Mouse (Mus musculus): ENCODE measurements around the gene Mgat5b. TPM values are rescaled to one million over a fixed set of nuclear protein-coding genes. Genes with fewer than 3 reads are reported as not detected.

The Mgat5b gene
- total RNA-seq, 1 experiment: 7.1 TPM

GRCm38 (mm10) chr11:116873987-116874386 is 44.7 kb upstream of the Mgat5b start:
- Histone ChIP-seq H3K27ac (ENCODE audit: insufficient read depth, low read depth, low read length, poor library complexity, severe bottlenecking) (no peak overlapping the region), H3K9ac (ENCODE audit: insufficient read depth, low read depth, low read length, poor library complexity, severe bottlenecking) (no peak overlapping the region), H3K4me1 (ENCODE audit: control insufficient read depth in 2 of 2, insufficient read depth in 2 of 2, low read length in 2 of 2, poor library complexity in 1 of 2) (peaks cover 0 to 2% of the 10 kb centered on the region in 2 experiments; a peak in 1 of 4 replicates), H3K36me3 (ENCODE audit: control insufficient read depth, insufficient read depth, low read length, poor library complexity, severe bottlenecking) (peaks cover 4% of the 10 kb centered on the region; the same call in 1 of the 2 replicates), H3K4me3 (ENCODE audit: insufficient read depth in 1 of 2, low read depth in 1 of 2, low read length in 2 of 2, poor library complexity in 1 of 2, severe bottlenecking in 1 of 2) (no peak overlapping the region), H3K9me3 (ENCODE audit: control insufficient read depth, insufficient read depth, low read depth, low read length) (no peaks in the 10 kb centered on the region)
- no peak for TF ChIP-seq ZC3H11A (IDR thresholded peaks at IDR 0.05; ENCODE audit: borderline replicate concordance, low read depth, low read length)
- TF ChIP-seq ZNF384 (IDR thresholded peaks at IDR 0.05; ENCODE audit: low read depth, low read length): no peak
- no peak for TF ChIP-seq CHD2 (IDR thresholded peaks at IDR 0.05; ENCODE audit: low read depth, low read length)
- no peak for TF ChIP-seq HCFC1 (IDR thresholded peaks at IDR 0.05; ENCODE audit: borderline replicate concordance, insufficient read depth, low read length)
- TF ChIP-seq MAFK (IDR thresholded peaks at IDR 0.05; ENCODE audit: insufficient read depth, low read depth, low read length): no peak
- in situ Hi-C loops (cut with MboI; ENCODE audit: low sequenced_read_pairs in 2 of 2, unreplicated experiment in 2 of 2): no loop called here
- no peak for DNase-seq (ENCODE audit: low read depth, low spot score)

- Histone ChIP-seq H3K27ac (ENCODE audit: insufficient read depth, low read depth, low read length, poor library complexity, severe bottlenecking) (no peak overlapping the region), H3K9ac (ENCODE audit: insufficient read depth, low read depth, low read length, poor library complexity, severe bottlenecking) (no peak overlapping the region), H3K4me1 (ENCODE audit: control insufficient read depth in 2 of 2, insufficient read depth in 2 of 2, low read length in 2 of 2, poor library complexity in 1 of 2) (peaks cover 0 to 12% of the 10 kb centered on the region in 2 experiments; a peak in 2 of 4 replicates), H3K9me3 (ENCODE audit: control insufficient read depth, insufficient read depth, low read depth, low read length) (no peaks in the 10 kb centered on the region), H3K36me3 (ENCODE audit: control insufficient read depth, insufficient read depth, low read length, poor library complexity, severe bottlenecking) (peaks cover 4% of the 10 kb centered on the region; the same call in 1 of the 2 replicates), H3K4me3 (ENCODE audit: insufficient read depth in 1 of 2, low read depth in 1 of 2, low read length in 2 of 2, poor library complexity in 1 of 2, severe bottlenecking in 1 of 2) (no peak overlapping the region)
- TF ChIP-seq HCFC1 (IDR thresholded peaks at IDR 0.05; ENCODE audit: borderline replicate concordance, insufficient read depth, low read length) (no peak), ZNF384 (IDR thresholded peaks at IDR 0.05; ENCODE audit: low read depth, low read length) (no peak), ZC3H11A (IDR thresholded peaks at IDR 0.05; ENCODE audit: borderline replicate concordance, low read depth, low read length) (no peak), MAFK (IDR thresholded peaks at IDR 0.05; ENCODE audit: insufficient read depth, low read depth, low read length) (no peak), CHD2 (IDR thresholded peaks at IDR 0.05; ENCODE audit: low read depth, low read length) (no peak)
- DNase-seq (ENCODE audit: low read depth, low spot score): no peak
- in situ Hi-C loops (cut with MboI; ENCODE audit: low sequenced_read_pairs in 2 of 2, unreplicated experiment in 2 of 2): no loop called here
Measured at GRCm38 (mm10) chr11:116878454-116878853, 40.2 kb upstream of the Mgat5b start.

- TF ChIP-seq ZNF384 (IDR thresholded peaks at IDR 0.05; ENCODE audit: low read depth, low read length) (no peak), ZC3H11A (IDR thresholded peaks at IDR 0.05; ENCODE audit: borderline replicate concordance, low read depth, low read length) (no peak), MAFK (IDR thresholded peaks at IDR 0.05; ENCODE audit: insufficient read depth, low read depth, low read length) (no peak), CHD2 (IDR thresholded peaks at IDR 0.05; ENCODE audit: low read depth, low read length) (no peak), HCFC1 (IDR thresholded peaks at IDR 0.05; ENCODE audit: borderline replicate concordance, insufficient read depth, low read length) (no peak)
- Histone ChIP-seq H3K36me3 (ENCODE audit: control insufficient read depth, insufficient read depth, low read length, poor library complexity, severe bottlenecking) (no peaks in the 10 kb centered on the region), H3K4me3 (ENCODE audit: insufficient read depth in 1 of 2, low read depth in 1 of 2, low read length in 2 of 2, poor library complexity in 1 of 2, severe bottlenecking in 1 of 2) (no peak overlapping the region), H3K4me1 (ENCODE audit: control insufficient read depth in 2 of 2, insufficient read depth in 2 of 2, low read length in 2 of 2, poor library complexity in 1 of 2) (peaks cover 0 to 12% of the 10 kb centered on the region in 2 experiments; a peak in 3 of 4 replicates), H3K9me3 (ENCODE audit: control insufficient read depth, insufficient read depth, low read depth, low read length) (no peaks in the 10 kb centered on the region), H3K27ac (ENCODE audit: insufficient read depth, low read depth, low read length, poor library complexity, severe bottlenecking) (peak overlapping the region; percentile 59; the same call in 1 of the 2 replicates), H3K9ac (ENCODE audit: insufficient read depth, low read depth, low read length, poor library complexity, severe bottlenecking) (no peak overlapping the region; the same call in 1 of the 2 replicates)
- in situ Hi-C loops (cut with MboI; ENCODE audit: low sequenced_read_pairs in 2 of 2, unreplicated experiment in 2 of 2): no loop called here
- DNase-seq (ENCODE audit: low read depth, low spot score): no peak
Measured at GRCm38 (mm10) chr11:116880839-116881238, 37.8 kb upstream of the Mgat5b start.

GRCm38 (mm10) chr11:116881440-116881839 is 37.2 kb upstream of the Mgat5b start:
- in situ Hi-C loops (cut with MboI; ENCODE audit: low sequenced_read_pairs in 2 of 2, unreplicated experiment in 2 of 2): no loop called here
- peaks cover 0 to 14% of the 10 kb centered on the region in 2 experiments; a peak in 3 of 4 replicates for H3K4me1 ChIP-seq (ENCODE audit: control insufficient read depth in 2 of 2, insufficient read depth in 2 of 2, low read length in 2 of 2, poor library complexity in 1 of 2)
- H3K27ac ChIP-seq (ENCODE audit: insufficient read depth, low read depth, low read length, poor library complexity, severe bottlenecking): no peak overlapping the region; the same call in 1 of the 2 replicates
- H3K9ac ChIP-seq (ENCODE audit: insufficient read depth, low read depth, low read length, poor library complexity, severe bottlenecking): no peak overlapping the region
- no peaks in the 10 kb centered on the region for H3K36me3 ChIP-seq (ENCODE audit: control insufficient read depth, insufficient read depth, low read length, poor library complexity, severe bottlenecking)
- TF ChIP-seq ZC3H11A (IDR thresholded peaks at IDR 0.05; ENCODE audit: borderline replicate concordance, low read depth, low read length) (no peak), ZNF384 (IDR thresholded peaks at IDR 0.05; ENCODE audit: low read depth, low read length) (no peak), CHD2 (IDR thresholded peaks at IDR 0.05; ENCODE audit: low read depth, low read length) (no peak), HCFC1 (IDR thresholded peaks at IDR 0.05; ENCODE audit: borderline replicate concordance, insufficient read depth, low read length) (no peak), MAFK (IDR thresholded peaks at IDR 0.05; ENCODE audit: insufficient read depth, low read depth, low read length) (no peak)
- DNase-seq (ENCODE audit: low read depth, low spot score): no peak
- no peak overlapping the region for H3K4me3 ChIP-seq (ENCODE audit: insufficient read depth in 1 of 2, low read depth in 1 of 2, low read length in 2 of 2, poor library complexity in 1 of 2, severe bottlenecking in 1 of 2)
- H3K9me3 ChIP-seq (ENCODE audit: control insufficient read depth, insufficient read depth, low read depth, low read length): no peaks in the 10 kb centered on the region

Measured in ES-E14 (cell line).